Mouse (Mus musculus) c-Kit-positive CD71-positive TER-119-positive erythroid progenitor cells, embryonic 14.5 days (primary cell): Measurements from ENCODE around the gene Ghitm.

Experiments used
- DNase-seq: peaks from one replicate; pipeline ENCODE4 v3.0.0-alpha.2; 2013; ENCODE audit warnings: low spot score

Ghitm gene

DNA sequence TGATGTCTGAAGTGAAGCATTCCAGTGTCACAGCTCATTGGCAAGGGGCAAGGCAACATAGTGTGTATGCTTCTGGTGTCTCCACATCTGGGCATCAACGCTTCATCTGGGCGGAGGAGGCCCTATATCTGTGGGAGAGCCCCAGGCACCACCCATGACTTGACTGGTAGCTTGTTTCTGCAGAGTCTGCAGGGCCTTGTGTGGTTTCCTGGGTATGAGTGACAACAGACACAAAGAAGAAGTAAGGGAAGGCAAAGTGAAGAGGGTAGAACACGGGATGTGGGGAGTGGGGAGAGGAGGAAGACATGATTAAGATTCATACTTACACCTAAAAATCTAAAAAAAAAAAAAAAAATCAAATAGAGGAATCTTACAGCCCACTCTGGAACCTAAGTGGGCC, 32.6 kb downstream of the Ghitm start:
- no peak for DNase-seq

- DNase-seq: no peak
Observed at GRCm38 (mm10) chr14:37101531-37101930, 33.5 kb downstream of the Ghitm start.

GRCm38 (mm10) chr14:37097956-37098530, 37.0 kb downstream of the Ghitm start, which contains the start of gene Cdhr1:
Gene Cdhr1, minus strand, starts transcription at chr14:37098347.
- no peak for DNase-seq

- DNase-seq: no peak
Observed at GRCm38 (mm10) chr14:37095556-37095955, 39.5 kb downstream of the Ghitm start.

- no peak for DNase-seq
Observed at GRCm38 (mm10) chr14:37094436-37094835, 40.6 kb downstream of the Ghitm start.

DNA sequence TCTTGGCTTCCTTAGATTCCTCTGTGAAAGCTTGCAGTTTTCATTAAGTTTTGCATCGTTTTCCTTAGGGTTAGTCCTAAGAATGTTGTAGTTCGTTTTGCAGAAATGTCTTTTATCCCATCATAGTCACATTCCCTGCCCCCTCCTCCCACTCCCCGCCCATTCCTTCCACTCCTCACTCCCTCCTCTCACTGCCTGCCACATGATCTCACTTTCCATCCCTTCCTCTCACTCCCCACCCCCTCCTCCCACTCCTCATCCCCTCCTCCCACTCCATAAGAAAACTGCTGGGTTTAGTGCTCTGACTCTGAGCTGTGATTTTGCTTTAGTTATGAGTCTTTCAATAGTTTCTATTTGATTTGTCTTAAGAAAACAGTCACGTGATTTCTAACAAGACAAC, 51.3 kb downstream of the Ghitm start:
- DNase-seq: no peak

GRCm38 (mm10) chr14:37080724-37081123, 54.3 kb downstream of the Ghitm start:
- no peak for DNase-seq
